Mouse (Mus musculus) embryonic fibroblast, embryonic 13.5 days (primary cell): ENCODE data around the gene Gng8.

Experiments
- CTCF ChIP-seq: IDR thresholded peaks from 2 replicates; pipeline ENCODE4 v1.5.1; 2011; ENCODE audit warnings: mild to moderate bottlenecking, control low read depth, low read length, moderate library complexity, borderline replicate concordance; ENCODE audit not compliant: insufficient read depth
- POLR2A ChIP-seq: IDR thresholded peaks from 2 replicates; pipeline ENCODE4 v1.6.1; 2011; ENCODE audit warnings: low read depth, mild to moderate bottlenecking, control low read depth, low read length, moderate library complexity

- TF ChIP-seq POLR2A (no peak), CTCF (no peak)
Observed at GRCm38 (mm10) chr7:16906889-16907559, 15.4 kb downstream of the Gng8 start.
